Mouse (Mus musculus): ENCODE results near the gene Araf. TPM values are rescaled to one million over a fixed set of nuclear protein-coding genes. Genes with fewer than 3 reads are reported as not detected.
A peak's percentile ranks its signal among the peaks of the same experiment; 100 is the strongest.

Gene Araf
- total RNA-seq, 2 experiments from 2014 or later, result 161 to 168 TPM

DNA sequence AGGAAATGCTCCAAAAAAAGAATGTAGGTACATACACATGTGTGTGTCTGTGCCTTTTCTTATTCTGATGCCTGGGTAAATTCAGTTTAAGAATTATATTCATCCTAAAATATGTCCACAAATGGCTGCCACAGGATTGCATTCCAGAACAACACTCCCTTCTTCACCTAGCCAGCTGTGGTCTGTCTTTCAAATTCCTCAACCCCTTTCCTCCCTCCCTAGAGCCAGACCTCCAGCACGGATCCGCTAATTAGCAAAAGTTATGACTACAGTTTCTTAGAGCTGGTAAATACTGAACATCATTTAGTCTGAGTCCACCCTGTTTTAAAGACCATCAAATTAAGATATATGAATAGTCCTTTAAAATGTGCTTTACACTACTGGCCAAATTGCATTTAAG, 50.2 kb downstream of the Araf start:
- DNase-seq (ENCODE audit: low spot score in 2 of 2), result no peak

DNA sequence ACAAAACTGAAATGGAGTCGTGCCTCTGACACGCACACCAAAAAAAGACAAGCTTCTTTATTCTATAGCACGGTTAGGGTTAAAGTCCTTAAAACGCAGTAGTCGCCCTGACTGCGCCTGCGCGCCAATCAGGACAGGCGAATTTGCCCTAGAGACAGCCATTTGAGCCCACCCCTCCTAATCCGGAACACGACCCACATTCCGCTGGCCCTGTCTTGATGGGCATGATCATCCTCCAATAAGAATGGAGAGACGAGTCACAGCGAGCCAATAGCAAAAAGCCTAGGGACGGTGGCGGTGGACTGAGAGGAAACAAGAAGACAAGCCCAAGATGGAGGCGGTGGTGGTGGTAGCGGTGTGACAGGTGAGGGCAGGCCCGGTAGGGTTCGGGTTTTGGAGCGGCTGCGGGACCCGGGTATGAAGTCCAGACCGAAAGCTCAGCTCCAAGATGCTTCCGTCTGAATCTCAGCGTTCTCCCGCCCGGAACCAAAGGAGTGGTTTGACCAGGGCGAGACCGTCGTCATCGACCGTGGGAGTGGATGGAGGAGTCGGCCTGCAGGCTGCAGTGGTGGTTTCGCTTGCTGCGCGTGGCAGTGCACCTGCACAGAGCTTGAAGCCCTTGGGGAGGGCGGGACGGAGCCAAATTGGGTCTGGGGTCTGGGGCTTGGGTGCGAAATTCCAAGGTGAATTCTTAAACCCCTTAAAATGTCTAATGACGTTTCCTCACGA, 50.8 kb downstream of the Araf start:
- DNase-seq (ENCODE audit: low spot score in 2 of 2), result peak; percentile 49 to 70

DNA sequence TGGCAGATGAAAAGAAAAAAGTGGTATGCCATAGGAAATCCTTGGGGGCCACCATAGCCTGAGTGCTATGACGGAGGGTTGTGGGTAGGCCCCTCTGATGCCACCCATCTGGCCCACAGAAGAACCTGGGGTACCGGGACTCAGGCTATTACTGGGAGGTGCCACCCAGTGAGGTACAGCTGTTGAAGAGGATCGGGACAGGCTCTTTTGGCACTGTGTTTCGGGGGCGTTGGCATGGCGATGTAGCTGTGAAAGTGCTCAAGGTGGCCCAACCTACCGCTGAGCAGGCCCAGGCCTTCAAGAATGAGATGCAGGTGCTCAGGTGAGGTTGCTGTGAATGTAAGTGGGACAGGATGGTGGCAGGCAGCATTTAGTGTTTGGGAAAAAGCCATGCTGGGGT, 56.2 kb downstream of the Araf start:
- no peak for DNase-seq (ENCODE audit: low spot score in 2 of 2)

DNA sequence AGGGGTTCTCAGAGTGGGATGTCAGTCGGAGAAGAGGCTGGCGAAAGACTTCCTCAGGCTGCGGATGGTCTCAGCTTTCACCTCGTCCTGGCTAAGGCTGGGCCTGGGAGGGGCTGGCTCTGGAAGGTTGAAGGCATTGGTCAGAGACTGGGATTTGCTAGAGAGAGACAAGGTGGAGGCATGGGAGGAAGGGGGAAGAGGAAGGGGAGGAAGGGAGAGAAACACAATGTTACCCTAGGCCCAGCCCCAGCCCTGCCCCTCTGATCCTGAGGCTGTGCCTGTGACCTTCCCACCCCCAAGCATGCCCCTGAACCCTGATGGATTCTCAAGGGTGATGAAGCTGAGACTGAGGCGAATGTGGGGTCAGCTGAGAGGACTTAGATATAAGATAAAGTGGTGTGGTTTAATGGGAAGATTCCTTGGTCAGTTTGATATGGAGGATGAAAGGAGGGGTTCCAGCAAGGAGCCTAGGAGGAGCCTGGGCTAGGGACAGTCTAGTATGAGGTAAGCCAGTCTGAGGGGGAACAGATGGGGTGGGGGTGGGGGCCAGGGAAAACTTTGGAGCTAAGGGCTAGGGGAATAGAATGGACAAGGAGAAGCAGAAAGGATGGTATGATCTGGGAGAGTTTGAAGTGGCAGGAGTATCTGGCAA, 64.0 kb downstream of the Araf start:
- no peak for DNase-seq (ENCODE audit: low spot score in 2 of 2)

DNA sequence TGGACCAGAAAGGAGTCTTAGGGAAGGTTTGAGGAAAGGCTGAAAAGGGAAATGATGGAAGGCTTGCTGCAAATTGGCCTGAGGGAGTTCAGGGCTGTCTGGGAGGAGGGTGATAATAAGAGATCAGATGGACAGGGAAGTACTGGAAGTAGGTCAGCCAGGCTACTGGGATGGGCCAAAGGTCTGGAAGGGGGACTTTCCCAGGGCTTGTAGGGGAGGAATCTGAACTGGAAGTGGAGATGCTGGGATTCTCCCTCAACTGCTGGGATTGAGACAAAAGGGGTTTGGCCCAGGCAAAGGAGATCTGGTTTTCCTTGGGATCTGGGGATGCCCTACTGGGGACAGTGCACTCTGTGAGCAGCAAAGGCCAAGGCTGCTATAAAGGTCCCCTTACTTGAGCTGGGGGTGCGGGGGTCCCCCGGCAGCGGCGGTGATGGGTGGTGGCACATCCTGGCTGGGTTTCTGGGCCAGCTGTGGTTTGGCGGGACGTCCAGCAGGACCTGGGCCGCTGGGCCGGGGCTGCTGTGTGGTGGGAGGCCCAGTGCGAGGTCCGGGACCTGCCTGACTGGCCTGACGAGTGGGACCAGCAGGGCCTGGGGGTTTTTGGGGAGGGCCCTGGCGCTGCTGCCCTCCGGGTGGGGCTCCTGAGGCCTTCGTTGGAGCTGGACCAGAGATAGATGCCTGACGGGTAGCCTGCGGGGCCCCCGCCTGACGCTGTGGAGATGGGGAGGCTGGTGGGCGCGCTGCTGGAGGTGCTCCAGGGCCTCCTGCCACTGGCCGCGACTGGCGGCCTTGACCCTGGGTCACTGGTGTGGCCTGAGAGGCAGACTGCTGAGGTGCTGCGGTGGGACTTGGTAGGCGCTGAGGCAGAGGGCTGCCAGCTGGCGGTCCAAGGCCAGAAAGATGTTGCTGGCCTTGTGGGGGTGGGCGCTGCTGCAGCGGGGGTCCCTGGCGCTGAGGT, 64.8 kb downstream of the Araf start:
- no peak for DNase-seq (ENCODE audit: low spot score in 2 of 2)

DNA sequence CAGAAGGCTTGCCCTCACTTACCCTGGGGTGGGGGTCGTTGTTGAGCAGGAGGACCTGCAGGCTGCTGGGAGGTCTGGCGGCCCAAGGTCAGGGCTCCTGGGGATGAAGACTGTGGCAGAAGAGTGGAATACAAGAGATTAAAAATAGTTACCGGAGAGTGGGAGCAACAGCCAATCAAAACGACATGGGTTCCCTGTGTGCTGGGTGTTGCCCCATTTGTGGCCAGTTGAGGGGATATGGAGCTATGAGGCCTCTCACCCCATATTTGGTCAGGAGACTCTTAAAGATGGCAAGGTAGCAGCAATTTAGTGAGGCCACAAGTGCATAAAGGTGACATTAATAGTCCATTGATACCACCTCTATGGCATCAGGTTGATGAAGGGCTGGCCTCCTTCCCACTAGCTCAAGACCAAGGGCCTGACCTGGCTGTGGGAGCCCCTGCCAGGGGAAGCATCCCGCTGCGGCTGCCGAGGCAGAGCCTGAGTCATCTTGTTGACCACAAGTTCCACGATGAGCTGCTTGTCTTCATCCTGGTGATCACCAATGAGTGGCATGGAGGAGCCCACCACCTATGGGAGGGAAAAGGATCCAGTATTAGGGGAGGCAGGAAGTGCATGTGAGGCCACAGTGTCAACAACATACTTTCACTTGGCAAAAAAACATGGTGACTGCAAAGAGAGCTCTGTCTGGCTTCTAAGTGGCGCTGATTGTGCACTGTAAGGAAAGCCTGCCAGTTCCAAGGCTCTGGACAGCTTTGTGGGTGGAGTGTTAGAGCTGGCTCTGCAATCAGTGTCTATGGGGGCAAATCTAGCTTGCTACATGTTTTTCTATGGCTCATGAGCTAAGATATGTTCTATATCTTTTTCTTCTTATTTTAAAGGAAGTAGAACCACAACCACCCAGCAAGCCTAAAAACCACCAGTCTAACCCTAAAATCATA, 65.8 kb downstream of the Araf start:
- no peak for DNase-seq (ENCODE audit: low spot score in 2 of 2)

DNA sequence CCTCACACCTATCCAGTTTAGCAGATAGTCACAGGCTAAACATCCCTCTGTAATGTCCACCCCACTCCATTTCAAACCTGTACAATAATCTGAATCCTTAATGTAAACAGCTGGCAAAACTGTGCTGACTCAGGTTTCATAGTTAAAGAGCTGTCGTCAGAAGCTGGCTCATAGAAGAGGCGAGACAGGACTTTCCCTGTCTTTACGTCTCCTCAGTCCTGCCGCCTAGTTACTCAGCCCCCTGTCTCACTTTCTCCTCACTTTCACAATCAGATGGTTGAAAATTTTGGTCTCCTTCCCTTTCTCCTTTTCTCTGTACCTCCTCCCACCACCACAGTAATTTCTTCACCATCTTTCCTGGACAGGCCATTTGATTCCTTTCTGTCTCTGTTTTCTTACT, 70.5 kb downstream of the Araf start:
- no peak for DNase-seq (ENCODE audit: low spot score in 2 of 2)

DNA sequence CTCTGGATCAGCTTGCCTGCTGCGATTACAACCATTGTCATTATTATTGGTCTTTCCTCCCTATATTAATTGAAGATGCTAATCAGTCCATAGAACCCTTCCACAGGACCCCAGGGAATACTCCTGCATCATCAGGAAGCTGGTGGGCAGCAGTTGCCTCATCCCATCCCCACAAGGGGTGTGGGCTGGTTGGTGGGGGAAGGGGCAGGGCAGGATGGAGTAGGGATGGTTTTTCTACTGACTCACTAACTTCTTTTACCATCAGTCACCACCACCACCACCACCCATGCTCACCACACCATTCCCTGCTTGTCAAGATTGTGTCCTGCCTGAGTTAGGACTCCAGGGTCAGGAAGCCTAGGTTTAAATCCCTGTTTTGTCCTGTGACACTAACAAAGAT, 71.6 kb downstream of the Araf start:
- no peak for DNase-seq (ENCODE audit: low spot score in 2 of 2)

DNA sequence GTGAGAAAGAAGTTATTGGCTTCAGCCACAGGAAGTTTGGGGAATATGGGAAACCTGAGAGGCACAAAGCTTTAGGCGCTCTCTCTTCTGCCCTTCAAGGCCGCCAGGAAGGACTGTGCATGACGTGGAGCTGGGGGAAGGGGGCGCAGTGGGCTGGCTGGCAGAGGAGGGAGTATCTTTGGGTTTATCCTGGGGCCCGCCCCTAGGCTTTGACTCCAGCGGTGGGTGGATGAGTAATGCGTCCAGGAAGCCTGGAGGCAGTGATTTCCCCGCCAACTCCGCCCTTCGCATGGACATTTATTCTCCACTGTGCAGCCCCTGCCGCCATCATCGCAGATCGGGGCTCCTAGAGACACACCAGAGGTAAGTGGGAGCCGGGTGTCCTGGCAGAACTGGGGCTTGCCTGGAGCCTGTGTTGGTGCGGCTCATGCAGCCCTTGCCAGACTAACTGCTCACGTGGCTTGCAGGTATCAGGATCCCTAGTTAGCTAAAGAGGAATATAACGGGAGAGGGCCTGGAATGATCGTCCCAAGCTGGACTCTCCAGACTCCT, 72.4 kb downstream of the Araf start, which contains the start of gene Timp1:
TSS of gene Timp1 (plus strand) at position 205 of the 552 bp plus-strand sequence.
- DNase-seq (ENCODE audit: low spot score in 2 of 2), result peak in 1 of 2 experiments; percentile 35

DNA sequence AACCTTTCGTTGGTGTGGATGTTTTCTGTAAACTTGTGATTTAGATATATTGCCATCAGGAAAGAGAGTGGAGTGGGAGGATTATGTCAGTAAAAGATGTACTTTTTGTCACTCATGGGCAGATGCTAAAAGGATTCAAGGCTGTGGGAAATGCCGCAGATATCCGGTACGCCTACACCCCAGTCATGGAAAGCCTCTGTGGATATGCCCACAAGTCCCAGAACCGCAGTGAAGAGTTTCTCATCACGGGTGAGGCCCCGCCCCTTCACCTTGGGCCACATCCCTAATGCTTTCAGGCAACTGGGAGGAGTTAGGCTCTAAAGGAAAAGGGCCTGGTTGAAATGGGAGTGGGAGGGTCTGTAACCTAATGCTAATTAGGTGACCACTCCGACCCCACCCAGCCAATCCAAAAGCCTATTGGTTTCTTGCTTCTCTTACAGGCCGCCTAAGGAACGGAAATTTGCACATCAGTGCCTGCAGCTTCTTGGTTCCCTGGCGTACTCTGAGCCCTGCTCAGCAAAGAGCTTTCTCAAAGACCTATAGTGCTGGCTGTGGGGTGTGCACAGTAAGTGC, 75.4 kb downstream of the Araf start:
- no peak for DNase-seq (ENCODE audit: low spot score in 2 of 2)

DNA sequence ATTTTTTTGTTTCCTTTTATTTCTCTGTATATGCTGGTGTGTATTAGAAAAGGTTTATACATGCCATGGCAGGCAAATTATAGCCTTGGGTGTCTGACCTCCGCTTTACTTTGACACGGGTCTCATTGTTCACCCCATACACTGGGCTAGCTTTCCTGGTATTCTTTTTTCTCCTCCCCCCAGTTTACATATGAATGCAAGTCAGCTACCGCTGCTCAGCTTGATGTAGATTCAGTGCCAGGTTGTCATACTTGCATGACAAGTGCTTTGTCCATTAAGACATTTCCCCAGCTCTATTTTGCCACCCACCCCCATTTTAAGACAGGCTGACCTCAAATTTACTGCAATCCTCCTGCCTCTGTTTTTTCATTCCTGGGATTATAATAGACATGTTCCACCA, 77.6 kb downstream of the Araf start:
- DNase-seq (ENCODE audit: low spot score in 2 of 2), result no peak

DNA sequence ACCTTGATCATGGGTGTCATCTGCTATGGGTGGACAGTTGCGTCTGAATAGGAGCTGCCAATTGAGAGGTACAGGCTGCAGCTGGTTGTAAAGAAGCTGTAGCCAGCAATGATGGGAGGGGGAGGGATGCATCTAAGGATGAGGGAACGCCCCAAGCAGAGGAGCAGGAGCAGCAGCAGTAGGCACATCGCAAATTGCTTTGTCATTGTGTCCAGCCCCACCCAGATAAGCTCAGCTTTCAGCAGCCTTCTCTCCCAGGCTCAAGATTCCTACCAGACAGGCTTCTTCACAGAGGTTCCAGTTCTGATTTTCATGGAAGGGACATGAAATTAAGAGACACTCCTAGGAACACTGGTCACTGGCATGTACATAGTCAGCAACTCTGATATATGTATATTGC, 112.5 kb downstream of the Araf start:
- no peak for DNase-seq (ENCODE audit: low spot score in 2 of 2)

Small RNA genes within 50 kb of the gene (microRNA-seq; reads per million reads assigned to microRNA genes)
- gene Gm24824 (not detected), gene Mir5617 (not detected)

Other genes starting within 250 kb of the Araf start
- gene Rgn, start 248.0 kb upstream of the Araf start, total RNA-seq (2021), result 10 to 100 TPM in 1 of 2 experiments, 1 to 10 TPM in 1; 3.9 to 35.1 TPM
- gene Rbm10, start 180.3 kb upstream of the Araf start, total RNA-seq (2021), result 10 to 100 TPM; 34.5 to 39.9 TPM
- 100 to 1,000 TPM; 271 to 272 TPM for gene Ndufb11, start 180.2 kb upstream of the Araf start, total RNA-seq (2021)
- 100 to 1,000 TPM; 348 to 400 TPM for gene Uba1, start 139.5 kb upstream of the Araf start, total RNA-seq (2021)
- gene Cdk16, start 109.9 kb upstream of the Araf start, total RNA-seq (2021), result 100 to 1,000 TPM; 173 to 185 TPM
- gene Usp11, start 93.9 kb upstream of the Araf start, total RNA-seq (2021), result 10 to 100 TPM; 49.7 to 53.2 TPM
- 10 to 100 TPM; 42.4 to 44.6 TPM for gene Timp1, start 72.4 kb downstream of the Araf start, total RNA-seq (2021)
- gene Syn1, start 123.2 kb downstream of the Araf start, total RNA-seq (2021), result 10 to 100 TPM; 12.7 to 15.6 TPM
- gene Cfp, start 133.7 kb downstream of the Araf start, total RNA-seq (2021), result 10 to 100 TPM; 20.2 to 20.3 TPM
- gene Elk1, start 152.8 kb downstream of the Araf start, total RNA-seq (2021), result 10 to 100 TPM; 18.1 to 22.9 TPM
- 10 to 100 TPM; 32.9 to 36.2 TPM for gene Uxt, start 164.2 kb downstream of the Araf start, total RNA-seq (2021)